Mouse (Mus musculus) heart, embryonic 13.5 days (tissue): ENCODE results near the gene Mvb12b. TPM values are rescaled to one million over a fixed set of nuclear protein-coding genes. Genes with fewer than 3 reads are reported as not detected.

Experiments used
- ATAC-seq: fragments of 200-750 bp; cut with Nextera tagmentation; 2 replicates; pipeline ENCODE4 v1.8.0; 2017; ENCODE audit warnings: moderate TSS enrichment; ENCODE audit not compliant: insufficient number of reproducible peaks, low FRiP score, low TSS enrichment; ENCODE audit errors: extremely low read depth
- H3K27ac ChIP-seq: fragments of 300-500 bp; sonication (generic); replicated peaks from 2 replicates; pipeline ENCODE4 v1.5.1; 2015; ENCODE audit warnings: moderate library complexity, mild to moderate bottlenecking, inconsistent platforms
- H3K27me3 ChIP-seq: fragments of 300-500 bp; sonication (generic); replicated peaks from 2 replicates; pipeline ENCODE4 v1.6.1; 2015; ENCODE audit warnings: mild to moderate bottlenecking, inconsistent platforms
- H3K36me3 ChIP-seq: fragments of 300-500 bp; sonication (generic); 2 replicates; pipeline ENCODE4 v1.6.1; 2015; ENCODE audit warnings: mild to moderate bottlenecking, inconsistent platforms
- H3K4me1 ChIP-seq: fragments of 300-500 bp; sonication (generic); 2 replicates; pipeline ENCODE4 v1.6.1; 2015; ENCODE audit warnings: inconsistent platforms
- H3K4me2 ChIP-seq: fragments of 300-500 bp; sonication (generic); 2 replicates; pipeline ENCODE4 v1.6.1; 2015; ENCODE audit warnings: inconsistent platforms, mild to moderate bottlenecking, moderate library complexity
- H3K4me3 ChIP-seq: fragments of 300-500 bp; sonication (generic); 2 replicates; pipeline ENCODE4 v1.5.1; 2015; ENCODE audit warnings: moderate library complexity, mild to moderate bottlenecking, inconsistent platforms
- H3K9ac ChIP-seq: fragments of 300-500 bp; sonication (generic); 2 replicates; pipeline ENCODE4 v1.6.1; 2015; ENCODE audit warnings: inconsistent platforms, mild to moderate bottlenecking, moderate library complexity
- H3K9me3 ChIP-seq: fragments of 300-500 bp; sonication (generic); 2 replicates; pipeline ENCODE4 v1.6.1; 2016; ENCODE audit warnings: inconsistent platforms
- WGBS: fragments of 180-500 bp; shearing (Covaris S2); methylation state at CpG from one replicate; pipeline ENCODE4 v1.1.7; 2015; ENCODE audit warnings: mixed read lengths; 5-methylcytosine and 5-hydroxymethylcytosine counted together
- polyA plus RNA-seq: library from polyadenylated mRNA; unstranded; fragments of >200 nt; fragmentation: Nextera tagmentation; extraction: Ambion mirVana; gene quantifications from 2 replicates; pipeline ENCODE4 v1.2.1, GENCODE M21; 2015

Gene Mvb12b
- polyA plus RNA-seq, 1 experiment from 2014 or later: 10.9 TPM

DNA sequence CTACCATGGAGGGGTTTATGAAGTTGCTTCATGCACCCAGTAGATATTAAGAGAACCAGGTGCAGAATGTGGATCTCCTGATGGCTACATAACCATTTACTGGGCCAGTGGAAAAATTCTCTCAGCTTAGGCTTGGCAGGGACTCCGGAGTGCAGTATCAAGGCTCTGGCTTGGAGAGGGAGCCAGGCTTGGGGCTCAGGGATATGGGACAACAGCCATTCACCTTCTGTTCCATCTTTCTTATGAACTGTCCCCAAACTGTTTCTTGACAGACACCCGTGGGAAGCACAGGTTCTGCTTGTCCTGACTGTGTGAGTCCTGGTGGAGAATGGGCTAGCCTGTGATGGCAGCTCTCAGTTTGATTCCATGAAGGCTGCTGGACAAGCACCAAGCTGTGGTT is 112.9 kb downstream of the Mvb12b start:
- Histone ChIP-seq H3K4me2 (no peak overlapping the region), H3K4me1 (peaks cover 29% of the 10 kb centered on the region), H3K9ac (no peak overlapping the region), H3K36me3 (peaks cover 50% of the 10 kb centered on the region), H3K27me3 (no peaks in the 10 kb centered on the region), H3K9me3 (peaks cover 34% of the 10 kb centered on the region), H3K27ac (peak overlapping the region; percentile 48; the same call in 1 of the 2 replicates), H3K4me3 (no peak overlapping the region)
- ATAC-seq: no peak
- WGBS: 92% methylated on average over 2 of the region's 2 CpGs

DNA sequence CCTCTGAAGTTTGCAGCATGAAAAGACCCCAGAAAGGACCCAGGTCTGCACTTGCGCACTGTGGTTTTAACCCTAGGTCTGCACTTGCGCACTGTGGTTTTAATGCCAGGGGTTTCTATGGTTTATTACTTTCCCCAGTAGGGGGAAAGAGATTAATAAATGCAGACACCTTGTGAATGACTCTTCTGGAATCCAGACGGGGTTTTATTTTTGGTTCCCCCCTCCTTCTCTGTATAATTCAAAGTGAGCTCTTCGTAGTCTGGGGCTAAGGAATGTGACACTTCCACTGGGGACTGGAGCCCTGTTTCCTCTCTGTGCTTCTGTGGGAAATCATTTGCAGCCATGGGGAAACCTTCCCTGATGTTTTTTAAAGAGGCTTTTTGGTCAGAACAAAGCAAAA is 113.6 kb downstream of the Mvb12b start:
- no peak for ATAC-seq
- H3K27ac ChIP-seq: peak overlapping the region; percentile 48
- no peak overlapping the region for H3K9ac ChIP-seq
- peaks cover 29% of the 10 kb centered on the region for H3K4me1 ChIP-seq
- peaks cover 42% of the 10 kb centered on the region for H3K36me3 ChIP-seq
- WGBS: 51% methylated on average over 4 of the region's 4 CpGs
- no peak overlapping the region for H3K4me2 ChIP-seq
- H3K27me3 ChIP-seq: no peaks in the 10 kb centered on the region
- H3K9me3 ChIP-seq: peaks cover 26% of the 10 kb centered on the region
- H3K4me3 ChIP-seq: no peak overlapping the region

DNA sequence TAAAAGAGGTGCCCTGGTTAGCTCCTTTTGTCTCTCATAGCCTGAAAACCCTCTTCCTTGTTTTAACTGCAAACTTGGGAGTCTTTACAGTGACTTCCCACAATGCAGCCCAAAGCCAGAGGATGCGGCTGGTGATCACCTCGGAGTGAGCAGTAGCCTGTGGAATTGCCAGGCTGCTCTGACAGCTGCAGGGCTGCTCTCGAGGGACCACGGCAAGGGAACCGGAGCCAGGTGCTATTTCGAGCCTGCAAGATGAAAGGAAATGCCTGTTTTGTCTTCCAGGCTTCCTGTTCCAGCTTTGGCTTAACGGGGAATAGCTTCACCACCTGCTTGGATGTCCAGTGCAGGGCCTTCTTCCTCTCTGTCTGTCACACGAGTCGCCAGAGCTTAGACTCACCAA is 115.3 kb downstream of the Mvb12b start:
- ATAC-seq: no peak

DNA sequence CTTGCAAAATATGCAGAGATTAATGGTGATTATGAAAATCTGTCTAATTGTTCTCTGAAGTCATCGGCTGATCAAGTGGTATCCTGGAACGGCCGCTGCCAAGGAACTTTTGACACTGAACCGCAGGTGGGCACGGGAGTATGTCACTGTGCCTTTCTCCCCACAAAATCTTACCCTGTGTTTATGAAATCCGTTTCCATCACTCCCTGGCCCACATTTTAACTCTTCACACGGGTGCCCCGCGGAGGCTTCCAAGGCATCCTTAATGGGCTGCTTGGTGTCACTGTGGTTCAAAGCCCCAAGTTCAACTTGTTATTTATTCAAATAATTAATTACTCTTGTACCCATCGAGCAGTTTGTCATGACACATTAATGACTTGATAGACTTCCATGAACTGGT is 116.4 kb downstream of the Mvb12b start:
- 86% methylated on average over 10 of the region's 10 CpGs for WGBS
- H3K9ac ChIP-seq: no peak overlapping the region
- H3K36me3 ChIP-seq: peaks cover 15% of the 10 kb centered on the region
- H3K27ac ChIP-seq: no peak overlapping the region
- H3K4me2 ChIP-seq: no peak overlapping the region
- no peaks in the 10 kb centered on the region for H3K27me3 ChIP-seq
- H3K9me3 ChIP-seq: no peaks in the 10 kb centered on the region
- H3K4me3 ChIP-seq: no peak overlapping the region
- peaks cover 29% of the 10 kb centered on the region for H3K4me1 ChIP-seq
- ATAC-seq: no peak

More for the DNA sequence above, 115.3 kb downstream of the Mvb12b start:
- Histone ChIP-seq H3K36me3 (peaks cover 26% of the 10 kb centered on the region), H3K9me3 (peaks cover 10% of the 10 kb centered on the region), H3K4me1 (peaks cover 29% of the 10 kb centered on the region), H3K27me3 (no peaks in the 10 kb centered on the region), H3K27ac (no peak overlapping the region), H3K9ac (no peak overlapping the region), H3K4me2 (no peak overlapping the region), H3K4me3 (no peak overlapping the region)
- WGBS: 38% methylated on average over 9 of the region's 9 CpGs

DNA sequence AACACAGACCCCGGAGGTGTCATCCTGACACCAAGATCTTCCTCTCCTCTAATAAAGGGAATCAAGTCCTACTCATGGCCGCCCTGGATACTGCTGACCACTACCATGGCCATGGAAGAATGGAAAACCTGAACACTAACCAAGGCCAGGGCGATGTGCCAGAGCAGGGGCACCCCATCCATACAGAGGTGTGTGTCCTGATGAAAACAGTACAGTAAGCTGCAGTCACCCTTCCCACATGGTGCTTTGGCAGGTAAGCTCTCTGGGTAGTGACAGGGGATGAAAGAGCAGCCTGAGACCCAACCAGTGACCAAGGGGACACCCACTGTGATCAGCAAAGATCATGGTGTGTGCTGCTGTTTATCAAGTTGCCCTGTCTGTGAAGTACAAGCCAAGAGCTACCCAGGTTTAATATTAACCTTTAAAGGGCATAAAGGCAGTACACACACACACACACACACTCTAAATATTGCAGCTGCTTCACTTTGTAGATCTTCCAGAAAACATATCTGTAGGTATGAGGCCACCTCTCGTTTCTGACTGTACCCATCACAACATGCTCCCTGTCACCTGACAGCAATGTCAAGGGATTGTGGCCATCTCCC is 117.1 kb downstream of the Mvb12b start:
- Histone ChIP-seq H3K27ac (no peak overlapping the region), H3K36me3 (peaks cover 12% of the 10 kb centered on the region), H3K9me3 (no peaks in the 10 kb centered on the region), H3K4me2 (no peak overlapping the region), H3K9ac (no peak overlapping the region), H3K4me3 (no peak overlapping the region), H3K4me1 (peaks cover 29% of the 10 kb centered on the region), H3K27me3 (no peaks in the 10 kb centered on the region)
- 77% methylated on average over 4 of the region's 4 CpGs for WGBS
- ATAC-seq: no peak

DNA sequence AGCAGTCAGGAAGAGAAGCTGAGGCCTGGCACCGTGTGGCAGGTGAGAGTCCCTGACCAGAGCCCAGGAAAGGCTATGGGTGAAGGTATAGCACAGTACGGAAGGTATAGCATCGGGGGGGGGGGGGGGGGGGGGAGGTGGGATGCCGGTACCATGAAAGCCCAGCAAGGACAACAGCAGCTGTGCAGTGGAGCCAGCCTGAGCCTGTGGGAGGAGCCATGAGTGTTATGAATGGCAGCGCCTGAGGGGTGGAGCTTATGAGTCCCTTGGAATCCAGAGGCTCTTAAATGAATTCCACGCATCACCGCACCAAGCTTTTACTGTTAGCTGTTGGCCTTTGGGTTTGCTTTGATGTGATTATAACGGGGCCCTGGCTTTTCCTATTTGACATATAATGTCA is 123.3 kb downstream of the Mvb12b start:
- Histone ChIP-seq H3K9ac (no peak overlapping the region), H3K4me3 (no peak overlapping the region), H3K27me3 (no peaks in the 10 kb centered on the region), H3K36me3 (peaks cover 13% of the 10 kb centered on the region), H3K9me3 (no peaks in the 10 kb centered on the region), H3K4me1 (peaks cover 8% of the 10 kb centered on the region; the same call in 1 of the 2 replicates), H3K4me2 (no peak overlapping the region), H3K27ac (no peak overlapping the region)
- ATAC-seq: no peak
- 67% methylated on average over 8 of the region's 8 CpGs for WGBS

DNA sequence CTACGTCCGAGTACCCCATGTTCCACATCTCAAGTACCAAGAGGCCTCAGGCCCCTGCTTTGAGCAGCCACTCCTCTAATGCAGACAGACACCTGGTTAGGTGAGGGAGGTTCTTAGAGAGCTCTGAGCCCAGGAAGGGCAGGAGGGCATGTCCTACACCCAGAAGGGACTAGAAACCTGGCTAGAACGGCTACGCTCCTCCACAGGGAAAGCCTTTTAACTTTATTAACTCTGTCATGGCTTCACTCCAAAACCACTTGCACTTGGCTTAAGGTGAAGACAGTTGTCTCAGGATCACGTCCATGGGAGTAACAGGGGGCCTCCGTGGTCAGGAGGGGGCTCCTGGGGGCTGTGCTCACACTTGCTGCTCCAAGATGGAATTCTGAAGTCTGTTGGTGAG is 125.5 kb downstream of the Mvb12b start:
- H3K36me3 ChIP-seq: peaks cover 13% of the 10 kb centered on the region
- H3K27me3 ChIP-seq: no peaks in the 10 kb centered on the region
- no peak overlapping the region for H3K4me3 ChIP-seq
- no peak overlapping the region for H3K4me2 ChIP-seq
- ATAC-seq: no peak
- H3K9me3 ChIP-seq: no peaks in the 10 kb centered on the region
- no peak overlapping the region for H3K27ac ChIP-seq
- WGBS: 56% methylated on average over 6 of the region's 6 CpGs
- H3K9ac ChIP-seq: no peak overlapping the region
- H3K4me1 ChIP-seq: peaks cover 11% of the 10 kb centered on the region; the same call in 1 of the 2 replicates

DNA sequence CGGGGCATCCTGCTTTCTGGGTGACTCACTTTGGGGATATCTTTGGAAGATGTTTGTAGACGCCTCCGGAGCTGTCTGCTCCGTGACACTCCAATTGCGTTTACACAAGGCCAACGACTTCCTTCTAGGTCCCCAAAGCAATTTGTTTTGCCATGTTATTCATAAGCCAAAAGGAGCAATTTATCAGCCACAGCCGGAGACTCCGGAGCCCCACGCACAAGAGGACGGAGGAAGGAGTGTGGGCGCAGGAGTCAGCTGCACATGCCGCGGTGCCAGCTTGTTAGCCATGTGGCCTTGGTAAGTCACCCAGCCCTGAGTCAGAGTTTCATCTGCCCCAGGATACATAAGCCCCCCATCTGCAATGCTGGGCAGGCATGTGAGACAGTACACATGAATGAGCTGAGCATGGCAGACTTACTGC is 127.2 kb downstream of the Mvb12b start:
- no peak overlapping the region for H3K27ac ChIP-seq
- no peaks in the 10 kb centered on the region for H3K27me3 ChIP-seq
- H3K4me1 ChIP-seq: peaks cover 18% of the 10 kb centered on the region
- H3K4me2 ChIP-seq: no peak overlapping the region
- peaks cover 10% of the 10 kb centered on the region for H3K36me3 ChIP-seq
- WGBS: 69% methylated on average over 13 of the region's 13 CpGs
- no peak overlapping the region for H3K4me3 ChIP-seq
- no peak for ATAC-seq
- H3K9me3 ChIP-seq: no peaks in the 10 kb centered on the region
- H3K9ac ChIP-seq: no peak overlapping the region

DNA sequence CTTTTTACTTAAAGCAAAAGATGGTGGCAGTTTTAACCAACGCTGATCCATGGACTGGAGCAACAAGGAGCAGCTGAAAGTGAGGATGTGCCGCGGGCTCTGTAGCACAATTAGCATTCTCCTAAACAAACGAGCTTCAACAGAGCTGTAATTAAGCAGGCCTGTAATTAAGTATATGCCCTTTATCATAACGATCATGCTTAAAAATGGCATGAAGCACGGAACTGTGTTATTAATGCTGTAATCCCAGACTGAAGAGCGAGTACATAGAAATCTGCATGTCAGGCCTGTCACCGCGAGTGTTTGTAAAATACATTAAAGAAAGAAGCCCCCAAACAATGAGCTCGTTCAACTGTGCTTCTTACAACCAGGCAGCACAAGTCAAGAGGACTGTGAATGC is 128.3 kb downstream of the Mvb12b start:
- H3K27ac ChIP-seq: no peak overlapping the region
- 77% methylated on average over 10 of the region's 10 CpGs for WGBS
- no peak for ATAC-seq

DNA sequence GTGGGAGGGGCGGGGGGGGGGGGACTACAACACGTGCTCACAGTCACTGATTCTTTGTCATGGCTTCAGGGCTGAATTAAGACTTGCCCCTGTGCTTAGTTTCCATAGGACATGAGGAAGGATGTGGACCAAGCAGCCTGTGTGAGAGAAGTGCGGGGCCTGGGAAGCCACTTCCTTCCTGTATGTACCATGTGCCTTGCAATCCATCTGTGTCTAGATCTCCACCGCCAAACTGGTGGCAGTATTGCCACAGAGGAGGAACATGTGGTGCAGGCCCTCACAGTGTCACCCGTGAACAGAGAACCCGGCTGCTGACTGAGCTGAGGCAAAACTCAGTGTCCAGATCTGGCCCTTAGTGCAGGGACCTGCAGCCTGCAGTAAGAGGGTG is 132.1 kb downstream of the Mvb12b start:
- Histone ChIP-seq H3K27ac (peak overlapping the region; percentile 39; the same call in 1 of the 2 replicates), H3K4me1 (peaks cover 40% of the 10 kb centered on the region), H3K4me2 (no peak overlapping the region), H3K9ac (0 out of 2 replicates have a peak overlapping the region, but pooled peaks have one; percentile 28), H3K36me3 (peaks cover 4% of the 10 kb centered on the region), H3K27me3 (no peaks in the 10 kb centered on the region), H3K9me3 (no peaks in the 10 kb centered on the region), H3K4me3 (no peak overlapping the region)
- no peak for ATAC-seq
- WGBS: 65% methylated on average over 6 of the region's 6 CpGs

More for the DNA sequence above, 128.3 kb downstream of the Mvb12b start:
- Histone ChIP-seq H3K9me3 (no peaks in the 10 kb centered on the region), H3K4me3 (no peak overlapping the region), H3K9ac (no peak overlapping the region), H3K27me3 (no peaks in the 10 kb centered on the region), H3K4me2 (no peak overlapping the region), H3K4me1 (peaks cover 29% of the 10 kb centered on the region), H3K36me3 (peaks cover 7% of the 10 kb centered on the region; the same call in 1 of the 2 replicates)

DNA sequence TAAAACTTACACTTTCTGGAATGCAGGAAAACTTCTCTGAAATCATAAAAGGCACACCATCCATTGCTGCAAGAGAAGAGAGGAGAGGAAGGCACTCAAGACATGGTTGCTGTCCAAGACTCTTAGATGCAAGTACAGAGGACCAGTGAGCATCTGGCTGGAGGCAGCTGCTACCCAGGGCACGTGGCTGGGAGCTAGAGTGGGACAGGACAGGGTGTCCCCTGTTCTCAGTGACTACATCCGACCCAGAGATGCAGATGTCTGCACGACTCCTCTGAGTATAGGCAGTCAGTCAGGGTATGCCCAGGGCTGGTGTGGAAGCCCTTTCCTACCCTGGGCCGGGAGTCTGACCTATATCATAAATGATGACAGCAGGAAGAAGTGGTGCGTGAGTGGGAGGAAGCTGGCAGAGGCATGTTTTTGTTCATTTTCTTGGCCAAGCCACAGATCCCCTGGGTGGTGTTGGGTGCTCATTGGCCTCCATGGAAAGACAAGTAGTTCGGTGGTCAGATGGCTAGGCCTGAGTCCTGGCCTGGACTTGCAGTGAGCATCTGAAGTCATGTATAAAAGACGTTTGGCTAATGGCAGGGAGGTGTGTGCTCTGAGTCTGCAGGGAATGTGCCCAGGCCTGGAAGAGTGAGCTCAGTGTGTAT is 132.6 kb downstream of the Mvb12b start:
- no peak overlapping the region for H3K4me3 ChIP-seq

DNA sequence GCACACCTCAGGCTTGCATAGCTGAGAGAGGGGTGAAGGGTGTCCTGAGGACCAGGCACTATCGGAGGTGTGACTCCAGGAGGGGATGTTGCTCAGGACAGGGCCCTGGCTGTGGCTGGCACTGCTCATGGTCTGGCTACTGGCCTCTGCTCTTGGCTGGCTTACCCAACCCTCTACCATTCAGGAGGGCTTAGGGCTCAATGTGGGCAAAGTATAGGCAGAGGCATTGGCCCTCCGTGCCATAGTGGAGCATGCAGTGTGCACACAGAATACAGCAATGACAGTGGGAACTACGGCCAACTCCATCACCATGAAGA is 133.5 kb downstream of the Mvb12b start:
- Histone ChIP-seq H3K4me1 (peaks cover 38% of the 10 kb centered on the region), H3K9me3 (no peaks in the 10 kb centered on the region), H3K27ac (peak overlapping the region; percentile 82), H3K9ac (peak overlapping the region; percentile 58; the same call in 1 of the 2 replicates), H3K4me2 (peak overlapping the region; percentile 36; the same call in 1 of the 2 replicates), H3K4me3 (no peak overlapping the region), H3K36me3 (peaks cover 11% of the 10 kb centered on the region), H3K27me3 (no peaks in the 10 kb centered on the region)
- no peak for ATAC-seq
- WGBS: 83% methylated on average over 3 of the region's 3 CpGs

More for the DNA sequence above, 132.6 kb downstream of the Mvb12b start:
- Histone ChIP-seq H3K9me3 (no peaks in the 10 kb centered on the region), H3K36me3 (peaks cover 4% of the 10 kb centered on the region), H3K27ac (peak overlapping the region; percentile 82), H3K4me1 (peaks cover 38% of the 10 kb centered on the region), H3K27me3 (no peaks in the 10 kb centered on the region), H3K4me2 (no peak overlapping the region), H3K9ac (no peak overlapping the region)
- no peak for ATAC-seq
- 44% methylated on average over 7 of the region's 7 CpGs for WGBS
